Mouse (Mus musculus) kidney, postnatal 4 days (tissue): ENCODE data around the gene Hadhb.

Experiments
- DNase-seq, 2 experiments: peaks; one replicate each; pipeline ENCODE4 v3.0.0; 2021; ENCODE audit warnings: mixed read lengths in 2 of 2

The Hadhb gene

GRCm38 (mm10) chr5:30154474-30155394 lies at the start of gene Hadhb, which contains the start of gene Hadha:
Gene Hadhb, plus strand, starts transcription at chr5:30155248.
Gene Hadha, minus strand, starts transcription at chr5:30155162.
- DNase-seq = peak; percentile 95 to 97

GRCm38 (mm10) chr5:30105668-30106300 lies 49.3 kb upstream of the Hadhb start, which contains the start of gene 3110082J24Rik:
Gene 3110082J24Rik, minus strand, starts transcription at chr5:30106086.
- no peak for DNase-seq

DNA sequence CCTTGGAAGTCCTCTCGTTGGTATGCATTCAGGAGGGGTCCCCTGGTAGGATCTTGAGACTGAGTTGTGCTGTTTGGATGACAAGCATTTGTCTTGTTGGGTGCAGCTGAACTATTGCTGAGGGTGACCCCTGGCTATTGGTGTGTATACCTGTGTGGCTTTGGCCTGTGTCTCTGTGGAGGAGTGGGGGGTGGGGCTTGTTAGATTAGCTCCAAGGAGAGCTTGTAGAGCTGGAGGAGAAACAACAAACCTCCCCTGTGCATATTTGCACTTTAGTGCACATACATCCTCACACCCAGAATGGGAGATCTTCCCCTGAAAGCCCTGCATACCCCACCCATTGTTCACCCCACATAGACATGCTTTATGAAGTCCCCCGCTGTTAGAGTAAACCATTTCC lies 48.3 kb upstream of the Hadhb start:
- no peak for DNase-seq

DNA sequence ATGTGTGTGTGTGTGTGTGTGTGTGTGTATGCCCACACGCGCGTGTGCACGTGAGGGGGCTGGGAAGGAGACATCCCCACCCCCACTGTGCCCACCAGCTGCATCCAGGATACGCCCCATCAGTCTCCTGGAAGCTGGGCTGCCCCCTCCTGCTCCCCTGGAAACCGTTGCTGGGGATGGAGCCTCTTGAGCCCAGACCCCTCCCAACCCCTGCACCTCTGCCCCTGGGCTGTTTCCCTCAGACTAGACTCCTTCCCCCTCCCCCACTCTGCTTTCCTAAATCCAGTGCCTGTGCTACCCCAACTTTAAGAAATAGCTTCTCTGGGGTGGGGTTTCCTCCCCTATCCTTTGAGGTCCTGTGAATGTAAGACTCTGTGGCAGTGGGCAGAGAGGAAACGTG lies 47.9 kb upstream of the Hadhb start:
- no peak for DNase-seq

- DNase-seq = peak in 1 of 2 experiments; percentile 27
Measured at GRCm38 (mm10) chr5:30107611-30108041, 47.4 kb upstream of the Hadhb start.

DNA sequence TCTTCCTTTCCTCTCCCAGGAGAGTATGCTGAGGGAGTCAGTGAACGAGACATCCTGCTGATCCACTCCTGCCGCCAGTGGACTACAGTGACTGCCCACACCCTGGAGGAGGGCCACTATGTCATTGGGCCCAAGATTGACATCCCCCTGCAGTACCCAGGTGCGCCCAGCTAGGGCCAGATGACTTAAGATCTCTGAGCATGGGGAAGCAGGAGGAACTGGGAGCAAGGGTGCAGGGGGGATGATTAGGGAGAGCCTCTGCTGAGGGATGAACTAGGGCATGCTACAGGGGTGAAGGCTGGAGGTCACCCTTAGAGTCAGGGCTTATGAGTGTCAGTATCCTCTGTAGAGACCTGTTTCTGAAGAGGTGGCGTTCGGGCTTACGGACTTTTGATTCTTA lies 46.8 kb upstream of the Hadhb start:
- DNase-seq = no peak

DNA sequence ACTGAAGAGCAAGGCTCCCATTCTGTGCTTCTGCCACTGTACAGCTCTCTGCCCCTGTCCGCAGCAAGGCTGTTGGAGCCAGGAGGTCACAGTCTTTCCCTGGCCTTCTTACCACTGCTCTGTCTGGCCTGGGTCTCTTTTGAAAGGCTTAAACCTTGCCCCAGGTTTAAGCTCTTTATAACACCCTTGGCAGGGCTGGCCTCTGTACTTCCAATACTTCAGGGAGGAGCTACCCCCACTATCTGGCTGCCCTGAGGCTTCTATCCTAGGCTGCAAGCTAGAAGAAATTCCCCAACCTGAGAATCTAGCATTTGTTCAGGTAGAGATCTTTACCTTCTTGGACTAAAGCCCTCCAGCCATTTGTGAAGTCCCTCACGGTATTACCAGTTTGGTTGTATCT lies 45.1 kb upstream of the Hadhb start:
- DNase-seq = no peak

GRCm38 (mm10) chr5:30110371-30111060 lies 44.5 kb upstream of the Hadhb start:
- peak; percentile 52 to 66 for DNase-seq

DNA sequence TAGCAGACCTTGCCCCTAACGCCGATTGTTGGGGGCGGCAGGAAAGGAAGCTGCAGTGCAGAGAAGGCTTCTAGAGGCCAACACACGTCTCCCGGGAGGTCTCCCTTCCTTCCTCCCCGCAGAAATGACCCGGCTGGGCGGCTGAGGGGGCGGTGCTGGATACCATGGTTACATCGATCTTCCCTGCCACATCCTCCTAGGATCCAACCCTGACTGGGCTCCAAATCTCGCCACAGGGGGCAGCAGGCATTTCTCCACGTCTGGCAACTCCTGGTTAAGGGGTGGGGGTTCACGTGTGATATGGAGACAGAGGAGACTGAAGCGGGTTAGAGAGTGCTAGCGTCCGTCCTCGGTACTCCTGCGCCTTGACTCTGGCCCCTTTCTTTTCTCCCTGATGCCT lies 43.9 kb upstream of the Hadhb start:
- peak; percentile 78 to 84 for DNase-seq

GRCm38 (mm10) chr5:30111771-30112170 lies 43.3 kb upstream of the Hadhb start:
- no peak for DNase-seq

- DNase-seq = no peak
Measured at GRCm38 (mm10) chr5:30112533-30113068, 42.4 kb upstream of the Hadhb start.

- peak; percentile 89 to 92 for DNase-seq
Measured at GRCm38 (mm10) chr5:30113881-30114760, 40.9 kb upstream of the Hadhb start.

- no peak for DNase-seq
Measured at GRCm38 (mm10) chr5:30114761-30115140, 40.3 kb upstream of the Hadhb start.

- peak in 1 of 2 experiments; percentile 39 for DNase-seq
Measured at GRCm38 (mm10) chr5:30115718-30116117, 39.3 kb upstream of the Hadhb start.

DNA sequence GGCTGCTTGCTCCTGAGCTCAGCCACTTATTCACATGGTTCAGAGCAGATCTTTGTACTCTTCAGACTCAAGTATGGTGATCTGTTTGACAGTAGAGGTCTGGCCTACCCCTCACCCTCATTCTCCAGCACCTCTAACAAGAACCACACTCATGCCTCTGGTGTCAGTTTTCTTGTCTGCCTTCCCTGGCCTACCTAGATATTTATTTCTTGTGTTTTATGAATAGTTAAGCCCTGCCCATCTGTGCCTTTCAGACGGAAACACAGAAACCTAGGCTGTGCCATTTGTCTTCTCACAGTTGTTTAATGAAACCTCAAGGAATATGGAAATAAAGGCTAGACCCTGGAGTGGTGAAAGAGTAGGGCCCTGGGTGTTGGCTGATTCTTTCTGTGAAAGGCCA lies 37.0 kb upstream of the Hadhb start:
- DNase-seq = no peak

- DNase-seq = peak in 1 of 2 experiments; percentile 50
Measured at GRCm38 (mm10) chr5:30119163-30119562, 35.9 kb upstream of the Hadhb start.

- DNase-seq = peak in 1 of 2 experiments; percentile 34
Measured at GRCm38 (mm10) chr5:30120106-30120505, 34.9 kb upstream of the Hadhb start.

- DNase-seq = no peak
Measured at GRCm38 (mm10) chr5:30122481-30122880, 32.6 kb upstream of the Hadhb start.

GRCm38 (mm10) chr5:30125587-30125986 lies 29.5 kb upstream of the Hadhb start:
- peak in 1 of 2 experiments; percentile 46 for DNase-seq

GRCm38 (mm10) chr5:30126756-30127155 lies 28.3 kb upstream of the Hadhb start:
- DNase-seq = no peak

DNA sequence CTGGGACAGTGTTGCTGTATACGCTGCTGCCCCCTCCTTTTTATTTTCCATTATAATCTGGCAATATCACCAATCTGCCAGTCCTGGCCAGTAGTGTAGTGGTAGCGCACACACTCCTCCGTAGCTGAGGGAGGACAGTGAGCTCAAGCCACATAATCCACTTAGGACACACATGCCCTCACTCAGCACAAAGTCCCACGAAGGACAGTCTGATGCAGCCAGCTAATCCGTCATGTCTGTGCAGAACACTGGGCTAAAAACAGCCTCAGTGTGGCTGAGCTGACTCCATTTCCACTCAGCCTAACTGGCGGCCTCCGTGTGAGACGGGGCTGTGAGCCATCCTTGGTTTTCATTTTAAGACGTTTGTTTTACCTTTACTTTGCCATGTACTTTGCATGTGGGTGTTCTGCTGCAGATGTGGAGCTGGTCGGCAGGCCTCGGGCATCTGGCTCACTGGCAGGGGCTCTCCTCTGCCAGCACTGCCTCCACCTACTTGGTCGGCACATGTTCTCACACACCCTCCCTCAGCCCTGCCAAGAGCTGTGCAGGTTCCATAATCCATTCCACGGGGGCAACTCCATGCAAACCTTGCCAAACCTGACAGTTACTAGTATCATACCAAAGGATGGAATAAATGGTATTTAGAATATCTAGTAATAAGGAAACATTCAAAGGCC lies 27.0 kb upstream of the Hadhb start:
- DNase-seq = no peak
